Mouse (Mus musculus) kidney, adult 8-10 months (tissue): ENCODE measurements at regions not wholly inside any gene's neighbourhood (a gene's known extent, or its start where the extent isn't known, plus 50 kb on each side); places are given as distances from the start of the nearest gene placed in this dataset.

Source experiments
- DNase-seq, 2 experiments: peaks; one replicate each; pipeline ENCODE4 v3.0.0; 2022

- DNase-seq: peak in 1 of 2 experiments; percentile 0
These were observed 445.1 kb upstream of the Mctp2 start for GRCm38 (mm10) chr7:72751501-72751917.

- no peak for DNase-seq
These were observed 446.7 kb upstream of the Mctp2 start for GRCm38 (mm10) chr7:72753053-72753559.

- DNase-seq: no peak
These were observed 456.3 kb upstream of the Mctp2 start for GRCm38 (mm10) chr7:72762711-72763110.

GRCm38 (mm10) chr7:72768705-72769104 is 462.3 kb upstream of the Mctp2 start:
- no peak for DNase-seq

- no peak for DNase-seq
These were observed 467.8 kb upstream of the Mctp2 start for GRCm38 (mm10) chr7:72774031-72774770.

- no peak for DNase-seq
These were observed 468.3 kb upstream of the Mctp2 start for GRCm38 (mm10) chr7:72774771-72775119.

- DNase-seq: no peak
These were observed 480.9 kb upstream of the Mctp2 start for GRCm38 (mm10) chr7:72787306-72787705.

- no peak for DNase-seq
These were observed 481.9 kb upstream of the Mctp2 start for GRCm38 (mm10) chr7:72788261-72788660.

- no peak for DNase-seq
These were observed 515.7 kb upstream of the Mctp2 start for GRCm38 (mm10) chr7:72822142-72822541.

- DNase-seq: no peak
These were observed 520.2 kb upstream of the Mctp2 start for GRCm38 (mm10) chr7:72826597-72826996.

GRCm38 (mm10) chr7:72835423-72835822 is 529.0 kb upstream of the Mctp2 start:
- DNase-seq: no peak

GRCm38 (mm10) chr7:72836026-72836425 is 529.6 kb upstream of the Mctp2 start:
- no peak for DNase-seq

- DNase-seq: no peak
These were observed 530.1 kb upstream of the Mctp2 start for GRCm38 (mm10) chr7:72836457-72836985.

- DNase-seq: no peak
These were observed 531.7 kb upstream of the Mctp2 start for GRCm38 (mm10) chr7:72837992-72838655.

- DNase-seq: no peak
These were observed 524.0 kb upstream of the Rgma start for GRCm38 (mm10) chr7:72851346-72851745.

- no peak for DNase-seq
These were observed 520.8 kb upstream of the Rgma start for GRCm38 (mm10) chr7:72854501-72855002.

- no peak for DNase-seq
These were observed 508.1 kb upstream of the Rgma start for GRCm38 (mm10) chr7:72866966-72867754.

GRCm38 (mm10) chr7:72869068-72869467 is 506.2 kb upstream of the Rgma start:
- DNase-seq: no peak

GRCm38 (mm10) chr7:72900816-72901215 is 474.5 kb upstream of the Rgma start:
- DNase-seq: no peak

- DNase-seq: no peak
These were observed 469.4 kb upstream of the Rgma start for GRCm38 (mm10) chr7:72905891-72906290.

GRCm38 (mm10) chr7:72906536-72906935 is 468.8 kb upstream of the Rgma start:
- no peak for DNase-seq

GRCm38 (mm10) chr7:72926772-72927380 is 448.4 kb upstream of the Rgma start:
- DNase-seq: no peak

- no peak for DNase-seq
These were observed 436.5 kb upstream of the Rgma start for GRCm38 (mm10) chr7:72938842-72939241.
